Mouse (Mus musculus) heart, postnatal 0 days (tissue): ENCODE measurements around the gene Tmem86a.
A peak's percentile ranks its signal among the peaks of the same experiment; 100 is the strongest.

Experiments used
- CTCF ChIP-seq: IDR thresholded peaks from 2 replicates; pipeline ENCODE4 v1.5.1; 2016; ENCODE audit warnings: antibody characterized with exemption, control low read depth, low read depth
- EP300 ChIP-seq: IDR thresholded peaks from 2 replicates; pipeline ENCODE4 v1.6.1; 2016; ENCODE audit warnings: antibody characterized with exemption, low read depth

DNA sequence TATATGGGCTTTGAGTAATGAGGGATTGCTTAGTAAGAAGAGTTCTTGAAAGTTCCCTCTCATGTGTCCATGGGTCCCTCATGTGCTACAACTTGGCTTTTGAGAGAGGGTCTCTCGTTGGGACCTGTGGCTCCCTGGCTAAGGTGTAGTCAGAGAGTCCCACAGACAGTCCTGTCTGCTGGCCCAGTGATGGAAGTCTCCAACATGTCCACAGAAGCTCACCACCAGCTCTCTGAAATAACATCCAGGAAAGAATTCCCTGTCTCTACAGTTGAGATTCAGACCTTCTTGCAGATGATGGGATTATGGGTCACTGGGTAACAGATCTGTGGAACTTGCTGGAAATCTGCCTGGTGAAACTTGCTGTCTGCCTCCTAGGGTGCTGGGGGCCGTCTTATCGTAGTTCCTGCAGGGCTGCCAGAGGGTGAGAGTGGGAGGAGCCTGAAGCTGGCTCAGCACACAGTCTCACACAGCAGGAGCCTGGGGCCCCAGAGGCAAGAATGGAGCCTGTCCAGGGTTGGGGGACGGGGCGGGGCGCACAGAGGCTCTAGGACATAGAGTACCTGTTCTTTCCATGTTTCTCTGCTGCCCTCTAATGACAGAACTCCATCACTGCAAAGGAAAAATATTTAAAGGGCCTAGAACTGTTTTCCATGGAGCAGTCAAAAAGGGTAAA is 34.9 kb upstream of the Tmem86a start:
- TF ChIP-seq CTCF (peak; percentile 83), EP300 (peak; percentile 68; the same call in 1 of the 2 replicates)
